Mouse (Mus musculus) embryonic facial prominence, embryonic 10.5 days (tissue): ENCODE measurements around the gene Nadk. TPM values are rescaled to one million over a fixed set of nuclear protein-coding genes. Genes with fewer than 3 reads are reported as not detected.
A peak's percentile ranks its signal among the peaks of the same experiment; 100 is the strongest.

Source experiments
- DNase-seq: peaks from one replicate; pipeline ENCODE4 v3.0.0-alpha.2; 2017; ENCODE audit warnings: low spot score
- H3K27ac ChIP-seq: fragments of 300-500 bp; sonication (generic); replicated peaks from 2 replicates; pipeline ENCODE4 v1.5.1; 2016; ENCODE audit warnings: mild to moderate bottlenecking
- H3K27me3 ChIP-seq: fragments of 300-500 bp; sonication (generic); replicated peaks from 2 replicates; pipeline ENCODE4 v1.6.1; 2016; ENCODE audit warnings: low read depth, mild to moderate bottlenecking; ENCODE audit not compliant: poor library complexity, severe bottlenecking
- H3K36me3 ChIP-seq: fragments of 300-500 bp; sonication (generic); replicated peaks from 2 replicates; pipeline ENCODE4 v1.6.1; 2016; ENCODE audit warnings: mild to moderate bottlenecking, moderate library complexity
- H3K4me1 ChIP-seq: fragments of 300-500 bp; sonication (generic); 2 replicates; pipeline ENCODE4 v1.6.1; 2016
- H3K4me3 ChIP-seq: fragments of 300-500 bp; sonication (generic); 2 replicates; pipeline ENCODE4 v1.5.1; 2016; ENCODE audit warnings: mild to moderate bottlenecking, moderate library complexity
- H3K9me3 ChIP-seq: fragments of 300-500 bp; sonication (generic); 2 replicates; pipeline ENCODE4 v1.6.1; 2016; ENCODE audit warnings: mild to moderate bottlenecking
- WGBS: fragments of 180-500 bp; shearing (Covaris S2); methylation state at CpG from one replicate; pipeline ENCODE4 v1.1.7; 2016; 5-methylcytosine and 5-hydroxymethylcytosine counted together
- polyA plus RNA-seq: library from polyadenylated mRNA; unstranded; fragments of >200 nt; fragmentation: Nextera tagmentation; extraction: Ambion mirVana; gene quantifications from 2 replicates; pipeline ENCODE4 v1.2.1, GENCODE M21; 2016

Gene Nadk
- polyA plus RNA-seq, 1 experiment from 2014 or later = 109 TPM

DNA sequence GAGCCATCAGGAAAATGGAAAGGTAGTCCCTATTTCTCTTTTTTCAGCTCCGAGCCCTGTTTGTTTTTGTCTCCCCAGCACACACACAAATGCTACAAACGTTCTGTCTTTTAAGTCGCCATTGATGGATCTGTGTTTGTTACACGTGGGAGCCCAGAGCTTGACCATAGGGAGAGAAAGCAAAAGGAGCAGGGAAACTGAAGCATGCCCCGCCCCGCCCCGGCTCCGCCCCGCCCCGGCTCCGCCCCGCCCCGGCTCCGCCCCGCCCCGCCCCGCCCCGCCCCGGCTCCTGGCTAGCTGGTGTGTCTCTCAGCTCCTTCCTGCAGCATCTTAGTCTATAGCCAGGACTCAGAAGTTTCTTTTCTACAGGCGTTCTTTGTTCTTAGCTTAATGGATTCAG is 36.4 kb downstream of the Nadk start:
- H3K27ac ChIP-seq = no peak overlapping the region
- no peaks in the 10 kb centered on the region for H3K9me3 ChIP-seq
- peak; percentile 33 for DNase-seq
- no peak overlapping the region for H3K4me3 ChIP-seq
- H3K27me3 ChIP-seq = no peaks in the 10 kb centered on the region
- WGBS = 15% methylated on average over 20 of the region's 20 CpGs
- H3K4me1 ChIP-seq = peaks cover 24% of the 10 kb centered on the region
- H3K36me3 ChIP-seq = peaks cover 10% of the 10 kb centered on the region

DNA sequence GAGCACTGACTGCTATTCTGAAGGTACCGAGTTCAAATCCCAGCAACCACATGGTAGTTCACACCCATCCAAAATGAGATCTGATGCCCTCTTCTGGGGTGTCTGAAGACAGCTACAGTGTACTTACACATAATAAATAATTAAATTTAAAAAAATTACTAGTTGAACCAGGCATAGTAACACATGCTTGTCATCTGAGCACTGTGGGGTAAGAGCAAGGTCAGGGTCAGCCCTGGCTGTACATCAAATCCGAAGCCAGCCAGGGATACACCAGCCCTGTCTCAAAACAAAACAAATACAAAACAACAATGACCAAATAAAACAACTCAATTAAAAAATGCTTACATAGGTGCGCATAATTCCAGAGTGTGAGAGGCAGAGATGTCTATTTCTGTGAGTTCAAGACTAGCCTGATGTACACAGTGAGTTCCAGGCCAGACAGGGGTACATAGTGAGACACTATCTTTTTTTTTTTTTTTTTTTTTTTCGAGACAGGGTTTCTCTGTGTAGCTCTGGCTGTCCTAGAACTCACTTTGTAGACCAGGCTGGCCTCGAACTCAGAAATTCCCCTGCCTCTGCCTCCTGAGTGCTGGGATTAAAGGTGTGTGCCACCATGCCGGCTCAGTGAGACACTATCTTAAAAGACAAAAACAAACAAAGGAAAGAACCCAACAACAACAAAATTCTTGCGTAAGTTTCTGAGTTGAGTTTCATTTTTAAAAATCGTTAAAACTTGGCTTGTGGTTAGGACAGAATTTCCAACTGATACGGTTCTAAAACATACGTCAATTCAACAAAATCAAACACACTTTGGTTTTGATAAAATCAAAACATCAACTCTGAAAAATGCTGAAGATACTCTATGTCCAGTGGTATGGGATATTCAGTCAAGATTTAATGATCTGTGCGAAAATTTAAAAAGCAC is 38.0 kb downstream of the Nadk start:
- Histone ChIP-seq H3K4me1 (peaks cover 24% of the 10 kb centered on the region), H3K27ac (peak overlapping the region; percentile 100), H3K4me3 (peak overlapping the region; percentile 100), H3K9me3 (no peaks in the 10 kb centered on the region), H3K27me3 (no peaks in the 10 kb centered on the region), H3K36me3 (peaks cover 27% of the 10 kb centered on the region)
- 88% methylated on average over 11 of the region's 11 CpGs for WGBS
- DNase-seq = no peak

DNA sequence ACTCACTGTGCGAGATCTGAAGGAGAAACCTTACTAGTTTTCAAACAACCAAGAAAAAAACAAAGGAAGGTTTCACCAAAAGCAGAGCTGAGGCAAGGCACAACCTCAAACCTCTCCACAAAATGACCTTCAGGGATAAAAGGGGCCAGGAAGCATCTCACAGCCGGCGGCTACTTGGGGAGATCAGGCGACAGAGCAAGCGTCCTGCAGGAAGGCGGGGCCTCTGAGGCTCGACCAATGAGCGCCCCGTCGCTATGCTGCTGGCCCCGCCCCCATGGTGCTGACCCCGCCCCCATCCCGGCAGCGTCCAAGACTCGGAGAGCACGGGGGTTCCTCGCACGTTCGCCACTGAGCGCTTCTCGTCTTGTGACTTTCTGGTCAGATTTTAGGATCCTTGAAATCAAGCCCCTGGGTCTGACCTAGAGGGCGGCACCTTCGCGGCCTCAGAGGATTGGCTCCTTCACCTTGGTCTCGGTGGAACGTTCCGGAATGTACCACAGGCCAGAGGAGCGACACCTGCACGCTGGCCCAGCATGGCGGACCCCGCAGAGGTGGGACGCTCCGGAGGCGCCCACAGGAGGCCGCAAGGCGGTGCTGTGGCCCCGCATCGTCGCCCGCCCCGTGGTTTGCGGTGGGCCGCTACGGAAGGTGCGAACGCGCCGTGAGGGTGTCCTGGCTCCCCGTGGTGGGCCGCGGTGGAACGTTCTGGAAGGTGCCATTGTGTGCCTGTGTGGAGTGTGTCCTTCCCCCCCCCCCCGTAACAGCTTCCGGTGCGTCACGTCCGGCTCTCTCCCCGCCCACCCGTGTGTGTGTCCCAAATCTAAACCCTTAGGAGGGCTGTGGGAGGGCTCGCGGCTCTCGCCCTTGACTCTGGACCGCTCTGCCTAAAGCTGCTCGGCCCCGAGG is 39.2 kb downstream of the Nadk start, which contains the start of gene Slc35e2:
Slc35e2 (plus strand) TSS at position 326 of the 906 bp plus-strand sequence.
- under 1% methylated on average over 65 of the region's 65 CpGs for WGBS
- Histone ChIP-seq H3K27ac (peak within 1 kb of the TSS; percentile 100), H3K9me3 (no peaks in the 10 kb centered on the region), H3K4me1 (peaks cover 24% of the 10 kb centered on the region), H3K36me3 (peaks cover 38% of the 10 kb centered on the region), H3K27me3 (no peaks in the 10 kb centered on the region), H3K4me3 (peak within 1 kb of the TSS; percentile 100)
- peak; percentile 97 for DNase-seq

DNA sequence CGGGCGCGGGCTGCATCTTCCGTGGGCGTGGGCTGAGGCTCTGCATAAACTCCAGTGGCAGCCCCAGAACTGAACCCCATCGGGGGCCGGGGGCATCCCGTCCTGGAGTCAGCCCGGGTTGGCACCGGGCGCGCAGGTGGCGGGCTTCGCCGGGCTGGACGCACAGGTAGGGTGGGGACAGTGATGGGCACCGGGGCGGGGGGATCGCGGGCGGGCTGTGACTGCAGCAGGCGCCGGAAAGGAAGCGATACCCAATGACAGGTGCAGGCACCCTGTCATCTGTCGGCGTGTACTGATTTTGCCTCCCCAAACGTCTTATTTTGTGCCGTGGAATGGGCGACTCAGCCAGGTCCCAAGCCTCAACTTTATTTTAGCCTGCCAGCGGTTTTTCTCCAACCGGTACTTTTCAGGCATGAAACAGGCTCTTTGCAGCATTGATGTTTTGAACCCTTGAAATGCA is 39.8 kb downstream of the Nadk start:
- H3K36me3 ChIP-seq = peaks cover 45% of the 10 kb centered on the region
- peak overlapping the region; percentile 100 for H3K4me3 ChIP-seq
- no peak for DNase-seq
- H3K9me3 ChIP-seq = no peaks in the 10 kb centered on the region
- no peaks in the 10 kb centered on the region for H3K27me3 ChIP-seq
- 2% methylated on average over 31 of the region's 31 CpGs for WGBS
- H3K27ac ChIP-seq = peak overlapping the region; percentile 100
- peaks cover 24% of the 10 kb centered on the region for H3K4me1 ChIP-seq

DNA sequence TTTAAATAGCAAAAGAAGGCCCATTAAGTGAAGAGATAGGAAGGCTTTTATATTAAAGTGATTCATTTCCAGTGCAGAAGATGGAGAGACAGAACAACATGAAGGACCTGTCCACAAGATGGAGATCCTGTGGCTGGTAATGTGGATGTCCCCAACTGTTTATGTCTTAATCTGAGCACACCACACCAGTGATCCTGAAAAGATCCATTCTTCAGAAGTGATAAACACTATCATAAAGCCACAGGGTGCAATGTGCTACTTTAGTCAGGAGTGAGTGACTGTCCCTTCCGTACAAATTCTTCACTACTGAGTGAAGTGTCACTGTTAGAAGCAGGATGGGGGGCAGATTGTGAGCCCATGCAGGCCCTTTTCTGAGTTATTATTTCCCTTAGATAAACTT is 40.6 kb downstream of the Nadk start:
- no peak overlapping the region for H3K27ac ChIP-seq
- 95% methylated on average over 1 of the region's 1 CpGs for WGBS
- H3K27me3 ChIP-seq = no peaks in the 10 kb centered on the region
- no peaks in the 10 kb centered on the region for H3K9me3 ChIP-seq
- H3K4me1 ChIP-seq = peaks cover 24% of the 10 kb centered on the region
- DNase-seq = no peak
- peaks cover 52% of the 10 kb centered on the region for H3K36me3 ChIP-seq
- H3K4me3 ChIP-seq = peak overlapping the region; percentile 100

DNA sequence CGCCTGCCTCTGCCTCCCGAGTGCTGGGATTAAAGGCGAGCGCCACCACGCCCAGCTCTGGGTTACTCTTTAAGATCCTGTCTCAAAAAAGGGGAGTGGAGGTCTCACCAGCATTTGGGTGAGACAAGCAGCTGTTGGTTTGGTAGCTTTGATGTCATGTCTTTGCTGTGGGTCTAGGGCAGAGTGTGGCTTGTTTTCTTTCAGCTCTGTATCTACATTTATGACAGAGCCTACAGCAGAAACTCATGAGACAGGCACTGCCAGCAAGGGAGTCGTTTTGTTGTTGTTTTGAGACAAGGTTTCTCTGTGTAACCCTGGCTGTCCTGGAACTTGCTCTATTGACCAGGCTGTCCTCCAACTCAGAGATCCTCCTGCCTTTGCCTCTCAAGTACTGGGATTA is 41.6 kb downstream of the Nadk start:
- 91% methylated on average over 6 of the region's 6 CpGs for WGBS
- Histone ChIP-seq H3K4me3 (no peak overlapping the region), H3K36me3 (peaks cover 55% of the 10 kb centered on the region)

DNA sequence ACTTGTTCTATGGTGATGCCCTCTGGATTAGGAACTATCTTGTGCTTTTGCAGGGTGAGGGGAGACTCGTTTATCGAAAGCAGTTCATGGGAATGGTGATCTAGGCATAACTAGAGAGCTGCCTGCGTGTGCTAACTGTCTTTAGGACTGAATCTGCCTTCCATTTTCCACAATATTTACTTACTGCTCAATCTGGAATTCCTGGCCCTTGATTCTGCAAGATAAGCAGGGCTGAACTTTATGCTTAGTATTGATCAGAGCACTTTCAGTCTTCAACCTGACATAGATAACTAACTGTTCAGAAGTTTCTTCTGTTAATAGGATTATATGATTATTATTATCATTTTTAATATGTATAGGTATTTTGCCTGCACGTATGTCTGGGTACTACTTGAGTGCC is 43.0 kb downstream of the Nadk start:
- Histone ChIP-seq H3K36me3 (peaks cover 65% of the 10 kb centered on the region), H3K27ac (no peak overlapping the region), H3K4me3 (no peak overlapping the region), H3K4me1 (peaks cover 19% of the 10 kb centered on the region), H3K27me3 (no peaks in the 10 kb centered on the region), H3K9me3 (no peaks in the 10 kb centered on the region)
- WGBS = 95% methylated on average over 4 of the region's 4 CpGs
- no peak for DNase-seq

More for the DNA sequence above, 41.6 kb downstream of the Nadk start:
- H3K27ac ChIP-seq = no peak overlapping the region
- peaks cover 20% of the 10 kb centered on the region for H3K4me1 ChIP-seq
- DNase-seq = no peak
- H3K9me3 ChIP-seq = no peaks in the 10 kb centered on the region
- no peaks in the 10 kb centered on the region for H3K27me3 ChIP-seq

DNA sequence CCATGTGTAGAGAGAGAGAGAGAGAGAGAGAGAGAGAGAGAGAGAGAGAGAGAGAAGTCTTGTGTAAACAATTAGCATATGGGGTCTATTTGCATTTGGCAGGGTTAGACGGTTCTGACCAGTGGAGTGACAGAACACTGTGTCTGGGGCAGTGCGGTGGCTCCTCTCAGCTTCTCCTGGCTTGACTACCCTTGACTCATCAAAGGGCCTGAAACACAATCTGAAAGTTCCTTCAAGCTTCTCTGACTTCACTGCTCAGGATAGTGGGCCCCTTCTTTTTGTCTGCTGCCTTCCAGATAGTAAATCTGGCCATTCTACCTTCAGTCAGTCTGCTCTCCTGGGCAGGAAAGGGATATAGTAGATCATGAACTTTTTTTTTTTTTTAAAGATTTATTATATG is 44.6 kb downstream of the Nadk start:
- Histone ChIP-seq H3K27ac (no peak overlapping the region), H3K36me3 (peaks cover 80% of the 10 kb centered on the region), H3K4me3 (no peak overlapping the region), H3K4me1 (peaks cover 14% of the 10 kb centered on the region), H3K27me3 (no peaks in the 10 kb centered on the region), H3K9me3 (no peaks in the 10 kb centered on the region)
- DNase-seq = no peak
- WGBS = 82% methylated on average over 2 of the region's 2 CpGs

DNA sequence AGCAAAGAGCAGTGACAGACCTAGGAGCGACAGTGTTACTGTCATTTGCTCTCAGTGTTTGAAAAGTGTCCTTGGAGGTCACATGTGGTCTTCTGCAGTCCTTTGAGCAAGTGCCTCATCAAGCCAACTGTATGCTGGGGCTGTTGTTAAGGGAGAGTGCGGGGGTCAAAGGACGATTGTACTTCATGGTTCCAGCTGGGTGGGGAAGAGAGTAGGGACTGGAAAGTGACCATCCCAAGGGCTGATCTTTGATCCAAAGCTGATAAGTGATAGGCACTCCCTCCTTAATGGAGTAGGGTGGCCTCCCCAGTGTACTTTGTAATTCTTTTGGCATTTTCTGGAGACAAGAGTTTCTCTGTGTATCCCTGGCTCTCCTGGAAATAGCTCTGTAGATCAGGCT is 49.7 kb downstream of the Nadk start:
- DNase-seq = no peak
- 93% methylated on average over 3 of the region's 3 CpGs for WGBS
- no peak overlapping the region for H3K27ac ChIP-seq
- H3K36me3 ChIP-seq = peaks cover 83% of the 10 kb centered on the region
- H3K9me3 ChIP-seq = no peaks in the 10 kb centered on the region
- no peak overlapping the region for H3K4me3 ChIP-seq
- no peaks in the 10 kb centered on the region for H3K4me1 ChIP-seq
- H3K27me3 ChIP-seq = no peaks in the 10 kb centered on the region

DNA sequence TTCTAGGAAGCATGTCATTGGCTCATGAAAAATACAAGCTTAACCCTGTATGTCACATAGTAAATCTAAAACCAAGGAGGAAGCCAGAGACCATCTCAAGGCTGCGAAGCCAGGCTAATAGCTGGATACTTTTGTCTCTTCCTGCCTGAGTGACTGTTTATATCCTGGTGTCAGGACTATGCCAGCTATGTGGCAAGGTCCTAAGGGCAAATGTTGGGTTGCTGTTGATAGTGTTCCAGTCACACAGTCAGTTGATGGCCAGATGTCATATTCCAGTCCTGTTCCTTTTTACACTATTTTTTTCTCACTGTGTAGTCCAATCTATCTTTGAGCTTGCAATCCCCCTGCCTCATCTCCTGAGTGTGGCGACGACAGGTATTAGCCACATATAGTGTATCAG is 51.1 kb downstream of the Nadk start:
- Histone ChIP-seq H3K36me3 (peaks cover 86% of the 10 kb centered on the region), H3K4me1 (no peaks in the 10 kb centered on the region), H3K9me3 (no peaks in the 10 kb centered on the region), H3K4me3 (no peak overlapping the region), H3K27me3 (no peaks in the 10 kb centered on the region), H3K27ac (no peak overlapping the region)
- 95% methylated on average over 3 of the region's 3 CpGs for WGBS
- no peak for DNase-seq

DNA sequence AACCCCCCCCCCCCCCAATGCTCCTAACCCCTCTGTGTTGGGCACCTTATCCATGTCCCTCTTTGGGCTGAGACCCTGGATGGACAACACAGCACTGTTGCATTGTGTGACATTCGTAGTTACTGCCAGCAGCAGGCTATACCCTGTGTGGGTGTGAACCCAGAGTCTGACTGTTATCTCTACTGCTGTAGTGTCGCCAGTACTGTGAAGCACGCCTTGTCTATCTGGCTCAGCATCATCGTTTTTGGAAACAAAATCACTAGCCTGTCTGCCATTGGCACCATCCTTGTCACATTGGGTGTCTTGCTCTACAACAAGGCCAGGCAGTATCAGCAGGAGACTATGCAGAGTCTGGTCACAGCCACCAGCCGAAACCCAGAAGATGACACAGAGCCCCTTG is 56.1 kb downstream of the Nadk start:
- 91% methylated on average over 5 of the region's 5 CpGs for WGBS
- peaks cover 82% of the 10 kb centered on the region for H3K36me3 ChIP-seq
- H3K4me1 ChIP-seq = peaks cover 1% of the 10 kb centered on the region
- H3K9me3 ChIP-seq = no peaks in the 10 kb centered on the region
- H3K27ac ChIP-seq = no peak overlapping the region
- no peak overlapping the region for H3K4me3 ChIP-seq
- DNase-seq = no peak
- no peaks in the 10 kb centered on the region for H3K27me3 ChIP-seq
